Comparison of ENCODE assay signal across 25 mouse cellular contexts in genomic region chr4:12700189-12700588, GRCm38 (mm10).
DNase-seq lines count a peak whose midpoint lies in the region; ATAC-seq lines count a peak whose summit lies in the region.
"Had no signal": no experiment of that assay in that cellular context is flagged by ENCODE, and none has a peak within 500 bp of the region (broad histone marks: within the 10 kb centered on the region; RNA-seq: fewer than 3 reads in every experiment).

No protein-coding gene starts in this region.

- H3K9ac ChIP-seq in liver, embryonic 13.5 days, result no peak overlapping the region
- no peak overlapping the region for H3K9ac ChIP-seq in liver, embryonic 16.5 days (ENCODE audit: low read depth, low read length)
- H3K9ac ChIP-seq: embryonic facial prominence, embryonic 12.5 days; embryonic facial prominence, embryonic 15.5 days; forebrain, embryonic 15.5 days; hindbrain, embryonic 13.5 days had no signal

- no peak overlapping the region for H3K4me3 ChIP-seq in liver, embryonic 13.5 days (replicated peaks)
- no peak overlapping the region for H3K4me3 ChIP-seq in liver, embryonic 16.5 days (ENCODE audit: low read depth, low read length)
- H3K4me3 ChIP-seq: embryonic facial prominence, embryonic 12.5 days; embryonic facial prominence, embryonic 15.5 days; forebrain, embryonic 15.5 days; hindbrain, embryonic 13.5 days had no signal

- DNase-seq in c-Kit-positive CD71-positive TER-119-negative erythroid progenitor cells, embryonic 14.5 days (ENCODE audit: low read depth), result peak; percentile 1
- peak; percentile 1 for DNase-seq in liver, embryonic 13.5 days
- no peak for DNase-seq in gastrocnemius, postnatal 36 days
- DNase-seq in right cerebral cortex, postnatal 25 days, result no peak
- DNase-seq in testis, postnatal 14 days (ENCODE audit: low spot score), result no peak
- DNase-seq: adrenal gland, postnatal 10 days; adrenal gland, postnatal 36 days; B cell, adult 2 months; cerebellum, adult 11 months; cerebellum, adult 2 months; cerebellum, adult 9-11 months; cerebellum, postnatal 25 days; gastrocnemius, postnatal 10 days; heart, adult 11 months had no signal

- WGBS in liver, embryonic 13.5 days (ENCODE audit: insufficient replicate concordance), result 25% methylated on average over 1 of the region's 1 CpGs
- 23% methylated on average over 1 of the region's 1 CpGs for WGBS in liver, embryonic 16.5 days (ENCODE audit: insufficient replicate concordance)

- H3K36me3 ChIP-seq in liver, embryonic 13.5 days, result no peaks in the 10 kb centered on the region
- H3K36me3 ChIP-seq in liver, embryonic 16.5 days (ENCODE audit: control insufficient read depth, insufficient read depth), result no peaks in the 10 kb centered on the region
- H3K36me3 ChIP-seq: embryonic facial prominence, embryonic 12.5 days; embryonic facial prominence, embryonic 15.5 days; forebrain, embryonic 15.5 days; G1E; hindbrain, embryonic 13.5 days had no signal

- ATAC-seq in liver, embryonic 13.5 days (ENCODE audit: low read depth), result peak; percentile 51
- peak; percentile 64 for ATAC-seq in liver, embryonic 16.5 days (ENCODE audit: low read depth)
- ATAC-seq: forebrain, embryonic 15.5 days; hindbrain, embryonic 16.5 days; inflammation-experienced regulatory T-cells, adult 6 months; Patski had no signal

- no peak overlapping the region for H3K4me2 ChIP-seq in liver, embryonic 13.5 days
- no peak overlapping the region for H3K4me2 ChIP-seq in liver, embryonic 16.5 days (ENCODE audit: low read depth, low read length)
- H3K4me2 ChIP-seq: embryonic facial prominence, embryonic 12.5 days; embryonic facial prominence, embryonic 15.5 days; forebrain, embryonic 15.5 days; heart, embryonic 11.5 days; hindbrain, embryonic 13.5 days had no signal

- intact Hi-C loops in gastrocnemius, postnatal 36 days (cut with DNase I), result no loop called here

- no peaks in the 10 kb centered on the region for H3K9me3 ChIP-seq in liver, embryonic 13.5 days (replicated peaks)
- no peaks in the 10 kb centered on the region for H3K9me3 ChIP-seq in liver, embryonic 16.5 days (replicated peaks; ENCODE audit: control insufficient read depth, low read length)
- H3K9me3 ChIP-seq: embryonic facial prominence, embryonic 12.5 days; embryonic facial prominence, embryonic 15.5 days; forebrain, embryonic 15.5 days; G1E; hindbrain, embryonic 13.5 days had no signal

- no peaks in the 10 kb centered on the region for H3K27me3 ChIP-seq in liver, embryonic 13.5 days
- H3K27me3 ChIP-seq in liver, embryonic 16.5 days (ENCODE audit: control insufficient read depth, insufficient read depth, low read depth, low read length), result no peaks in the 10 kb centered on the region
- H3K27me3 ChIP-seq: CH12.LX; embryonic facial prominence, embryonic 12.5 days; embryonic facial prominence, embryonic 15.5 days; forebrain, embryonic 15.5 days; hindbrain, embryonic 13.5 days; Patski had no signal

- no peaks in the 10 kb centered on the region for H3K4me1 ChIP-seq in liver, embryonic 13.5 days (replicated peaks)
- H3K4me1 ChIP-seq in liver, embryonic 16.5 days (ENCODE audit: control insufficient read depth, low read depth, low read length), result no peaks in the 10 kb centered on the region
- H3K4me1 ChIP-seq: embryonic facial prominence, embryonic 12.5 days; embryonic facial prominence, embryonic 15.5 days; hindbrain, embryonic 13.5 days had no signal

- H3K27ac ChIP-seq in liver, embryonic 13.5 days, result no peak overlapping the region
- H3K27ac ChIP-seq in liver, embryonic 16.5 days (ENCODE audit: low read length), result no peak overlapping the region
- H3K27ac ChIP-seq: embryonic facial prominence, embryonic 12.5 days; embryonic facial prominence, embryonic 15.5 days; forebrain, embryonic 15.5 days; hindbrain, embryonic 13.5 days had no signal

Comparison
In these comparisons a context has a peak if more than half of its experiments do, and no peak if none do; other contexts are left out.
1. DNase-seq: peak in c-Kit-positive CD71-positive TER-119-negative erythroid progenitor cells, embryonic 14.5 days (single experiment) and liver, embryonic 13.5 days (single experiment); none in gastrocnemius, postnatal 36 days (0 of 2), right cerebral cortex, postnatal 25 days (single experiment) and testis, postnatal 14 days (single experiment).